Mouse (Mus musculus) G1E (cell line): ENCODE data around the gene Ppm1l.

ENCODE experiments used
- CTCF ChIP-seq: IDR thresholded peaks from 2 replicates; pipeline ENCODE4 v1.5.1; 2012; ENCODE audit warnings: low read depth, low read length, inconsistent platforms, mixed read lengths
- GATA2 ChIP-seq: IDR thresholded peaks from 2 replicates; pipeline ENCODE4 v1.6.1; 2012; ENCODE audit warnings: low read depth, low read length, inconsistent platforms, borderline replicate concordance
- TAL1 ChIP-seq: conservative IDR thresholded peaks from 2 replicates; pipeline ENCODE4 v1.6.1; 2012; ENCODE audit warnings: low read depth, low read length, inconsistent platforms, mixed read lengths

- TF ChIP-seq CTCF, result no peak
- no peak for TF ChIP-seq GATA2
- no peak for TF ChIP-seq TAL1
Measured at GRCm38 (mm10) chr3:69529576-69529975, 212.9 kb downstream of the Ppm1l start.
